Mouse (Mus musculus): ENCODE results near the gene Msantd1. TPM values are rescaled to one million over a fixed set of nuclear protein-coding genes. Genes with fewer than 3 reads are reported as not detected.

Gene Msantd1
- polyA plus RNA-seq, 1 experiment = 2.0 TPM

DNA sequence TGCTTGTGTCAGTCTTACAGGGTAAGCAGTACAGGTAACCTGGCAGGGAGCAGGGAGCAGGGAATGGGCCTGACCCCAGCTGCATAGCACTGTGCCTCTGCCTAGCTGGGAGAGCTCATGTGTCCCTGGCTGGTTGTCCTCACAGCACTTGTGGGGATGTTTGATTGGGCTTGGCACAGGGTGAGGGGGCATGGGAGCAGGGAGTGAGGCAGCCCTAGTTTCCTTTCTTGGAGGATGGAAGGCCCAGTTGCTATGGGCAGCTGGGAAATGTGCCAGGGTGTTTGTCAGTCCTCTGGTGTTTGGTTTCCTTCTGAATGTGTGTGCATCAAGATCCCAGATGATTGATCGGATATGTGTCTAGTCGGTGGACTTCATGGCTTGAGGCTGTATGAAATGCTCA, 49.2 kb downstream of the Msantd1 start:
- 76% methylated on average over 2 of the region's 2 CpGs for WGBS

GRCm38 (mm10) chr5:34960021-34960420, 52.2 kb downstream of the Msantd1 start:
- 78% methylated on average over 1 of the region's 1 CpGs for WGBS
- no peak for DNase-seq (ENCODE audit: low read depth, low spot score)

More for the DNA sequence above, 49.2 kb downstream of the Msantd1 start:
- DNase-seq (ENCODE audit: low read depth, low spot score) = no peak

DNA sequence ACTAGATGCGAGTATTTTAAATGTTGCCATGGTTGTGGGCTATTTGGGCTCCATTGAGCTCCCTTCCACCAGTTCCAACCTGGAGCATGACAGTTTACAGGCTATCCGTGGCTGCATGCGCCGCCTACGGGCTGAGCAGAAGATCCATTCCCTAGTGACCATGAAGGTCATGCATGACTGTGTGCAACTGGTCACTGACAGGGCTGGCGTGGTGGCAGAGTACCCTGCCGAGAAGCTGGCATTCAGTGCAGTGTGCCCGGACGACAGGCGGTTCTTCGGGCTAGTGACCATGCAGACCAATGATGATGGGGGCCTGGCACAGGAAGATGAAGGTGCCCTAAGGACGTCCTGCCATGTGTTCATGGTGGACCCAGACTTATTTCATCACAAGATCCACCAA, 57.7 kb downstream of the Msantd1 start:
- DNase-seq (ENCODE audit: low read depth, low spot score) = no peak
- 94% methylated on average over 12 of the region's 12 CpGs for WGBS

GRCm38 (mm10) chr5:34968386-34968785, 60.6 kb downstream of the Msantd1 start:
- 51% methylated on average over 5 of the region's 5 CpGs for WGBS
- no peak for DNase-seq (ENCODE audit: low read depth, low spot score)

DNA sequence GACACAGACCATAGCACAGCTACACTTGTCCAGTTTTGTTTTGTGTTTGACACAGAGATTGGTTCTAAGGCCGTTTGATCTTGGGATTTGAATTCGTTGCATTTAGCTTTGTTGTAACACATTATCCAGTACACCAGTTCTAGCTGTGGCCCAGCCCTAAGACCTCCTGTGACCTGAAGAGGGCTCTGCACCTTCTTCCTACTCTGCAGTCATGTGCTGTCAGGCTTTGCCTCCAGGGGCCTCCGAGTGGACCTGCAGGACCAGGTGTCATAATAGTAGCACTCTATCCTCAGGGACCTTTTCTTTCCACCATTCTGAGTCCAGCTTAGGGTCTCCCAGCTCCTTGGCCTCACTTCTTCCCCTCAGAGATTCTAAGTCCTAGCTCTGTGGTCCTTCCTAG, 64.7 kb downstream of the Msantd1 start:
- no peak for DNase-seq (ENCODE audit: low read depth, low spot score)
- WGBS = 78% methylated on average over 3 of the region's 3 CpGs

Other genes with a start within 250 kb of the Msantd1 start
- 9.2 and 9.8 TPM in 2 replicates for gene Nop14, start 247.9 kb upstream of the Msantd1 start, polyA plus RNA-seq (2012; rRNA removed)
- gene Grk4, start 247.6 kb upstream of the Msantd1 start, polyA plus RNA-seq (2012; rRNA removed) = 0.41 and 0.48 TPM in 2 replicates
- gene Htt, start 146.3 kb upstream of the Msantd1 start, polyA plus RNA-seq (2012; rRNA removed) = 8.3 and 12.8 TPM in 2 replicates
- 7.5 and 8.8 TPM in 2 replicates for gene Rgs12, start 41.4 kb downstream of the Msantd1 start, polyA plus RNA-seq (2012; rRNA removed)
- gene Hgfac, start 133.5 kb downstream of the Msantd1 start, polyA plus RNA-seq (2012; rRNA removed) = 85.1 and 89.7 TPM in 2 replicates
- gene Dok7, start 148.8 kb downstream of the Msantd1 start, polyA plus RNA-seq (2012; rRNA removed) = 0.69 and 1.0 TPM in 2 replicates
- gene Lrpap1, start 197.8 kb downstream of the Msantd1 start, polyA plus RNA-seq (2012; rRNA removed) = 18.5 and 20.5 TPM in 2 replicates

Measured in large intestine, adult 2 months (tissue).